Mouse (Mus musculus) layer of hippocampus, adult 8-10 months (tissue): Measurements from ENCODE around the gene Large2. TPM values are rescaled to one million over a fixed set of nuclear protein-coding genes. Genes with fewer than 3 reads are reported as not detected.
A peak's percentile ranks its signal among the peaks of the same experiment; 100 is the strongest.

Experiments used
- DNase-seq, 2 experiments: peaks; one replicate each; pipeline ENCODE4 v3.0.0; 2022; ENCODE audit warnings: low spot score in 2 of 2
- total RNA-seq, 4 experiments: library from RNA; stranded (reverse); gene quantifications; 2 replicates each; pipeline ENCODE4 v1.2.4; 2022

Large2 gene
- total RNA-seq, 4 experiments from 2014 or later: 0.54 to 1.9 (median 1.2) TPM

- no peak for DNase-seq
These were observed 2.5 kb downstream of the Large2 start for GRCm38 (mm10) chr2:92371971-92372690.

GRCm38 (mm10) chr2:92370821-92371805 lies 3.6 kb downstream of the Large2 start:
- no peak for DNase-seq

GRCm38 (mm10) chr2:92370375-92370774 lies 4.3 kb downstream of the Large2 start:
- DNase-seq: peak in 1 of 2 experiments; percentile 21

GRCm38 (mm10) chr2:92367383-92368029 lies 7.2 kb downstream of the Large2 start:
- DNase-seq: no peak

GRCm38 (mm10) chr2:92365568-92365967 lies 9.1 kb downstream of the Large2 start:
- no peak for DNase-seq

- DNase-seq: no peak
These were observed 10.6 kb downstream of the Large2 start for GRCm38 (mm10) chr2:92364086-92364485.

- DNase-seq: no peak
These were observed 12.0 kb downstream of the Large2 start for GRCm38 (mm10) chr2:92362571-92363228.

GRCm38 (mm10) chr2:92361795-92362194 lies 12.9 kb downstream of the Large2 start:
- DNase-seq: no peak

- DNase-seq: no peak
These were observed 13.8 kb downstream of the Large2 start for GRCm38 (mm10) chr2:92360893-92361292.

GRCm38 (mm10) chr2:92360186-92360823 lies 14.4 kb downstream of the Large2 start:
- DNase-seq: peak in 1 of 2 experiments; percentile 17

- no peak for DNase-seq
These were observed 15.4 kb downstream of the Large2 start for GRCm38 (mm10) chr2:92359301-92359700.

GRCm38 (mm10) chr2:92354224-92354623 lies 20.4 kb downstream of the Large2 start:
- DNase-seq: no peak

- no peak for DNase-seq
These were observed 21.3 kb downstream of the Large2 start for GRCm38 (mm10) chr2:92353402-92353801.

GRCm38 (mm10) chr2:92350686-92351085 lies 24.0 kb downstream of the Large2 start:
- no peak for DNase-seq

GRCm38 (mm10) chr2:92349589-92350425 lies 24.9 kb downstream of the Large2 start:
- DNase-seq: no peak

GRCm38 (mm10) chr2:92347191-92347590 lies 27.5 kb downstream of the Large2 start:
- no peak for DNase-seq

- DNase-seq: no peak
These were observed 32.3 kb downstream of the Large2 start for GRCm38 (mm10) chr2:92342418-92342817.

- no peak for DNase-seq
These were observed 42.8 kb downstream of the Large2 start for GRCm38 (mm10) chr2:92331871-92332270.

- DNase-seq: no peak
These were observed 43.3 kb downstream of the Large2 start for GRCm38 (mm10) chr2:92331410-92331809.

- DNase-seq: no peak
These were observed 43.8 kb downstream of the Large2 start for GRCm38 (mm10) chr2:92330840-92331239.
